Mouse (Mus musculus) forebrain, embryonic 10.5 days (tissue): ENCODE data around the gene Utp14b. TPM values are rescaled to one million over a fixed set of nuclear protein-coding genes. Genes with fewer than 3 reads are reported as not detected.

Experiments used
- DNase-seq: peaks from one replicate; pipeline ENCODE4 v3.0.0-alpha.2; 2017; ENCODE audit warnings: low spot score; ENCODE audit errors: extremely low spot score
- H3K27ac ChIP-seq: fragments of 300-500 bp; sonication (generic); 2 replicates; pipeline ENCODE4 v1.5.1; 2016; ENCODE audit warnings: mild to moderate bottlenecking
- H3K27me3 ChIP-seq: fragments of 300-500 bp; sonication (generic); 2 replicates; pipeline ENCODE4 v1.6.1; 2016; ENCODE audit warnings: mild to moderate bottlenecking; ENCODE audit not compliant: poor library complexity, severe bottlenecking
- H3K36me3 ChIP-seq: fragments of 300-500 bp; sonication (generic); replicated peaks from 2 replicates; pipeline ENCODE4 v1.6.1; 2016; ENCODE audit warnings: mild to moderate bottlenecking, moderate library complexity
- H3K4me1 ChIP-seq: fragments of 300-500 bp; sonication (generic); 2 replicates; pipeline ENCODE4 v1.6.1; 2016
- H3K4me3 ChIP-seq: fragments of 300-500 bp; sonication (generic); 2 replicates; pipeline ENCODE4 v1.5.1; 2016; ENCODE audit warnings: mild to moderate bottlenecking, moderate library complexity
- H3K9me3 ChIP-seq: fragments of 300-500 bp; sonication (generic); 2 replicates; pipeline ENCODE4 v1.6.1; 2016; ENCODE audit warnings: mild to moderate bottlenecking, moderate library complexity
- WGBS: fragments of 180-500 bp; shearing (Covaris S2); methylation state at CpG from one replicate; pipeline ENCODE4 v1.1.7; 2016; 5-methylcytosine and 5-hydroxymethylcytosine counted together
- polyA plus RNA-seq: library from polyadenylated mRNA; unstranded; fragments of >200 nt; fragmentation: Nextera tagmentation; extraction: Ambion mirVana; gene quantifications from 2 replicates; pipeline ENCODE4 v1.2.1, GENCODE M21; 2016

Gene Utp14b
- polyA plus RNA-seq, 1 experiment from 2014 or later: 4.0 TPM

GRCm38 (mm10) chr1:78657021-78657629, 713 bp upstream of the Utp14b start:
- peak overlapping the region; percentile 96 for H3K4me3 ChIP-seq
- H3K27me3 ChIP-seq: no peaks in the 10 kb centered on the region
- H3K4me1 ChIP-seq: peaks cover 53% of the 10 kb centered on the region
- 31% methylated on average over 22 of the region's 22 CpGs for WGBS
- H3K27ac ChIP-seq: peak overlapping the region; percentile 99
- H3K9me3 ChIP-seq: no peaks in the 10 kb centered on the region
- no peaks in the 10 kb centered on the region for H3K36me3 ChIP-seq
- DNase-seq: no peak

GRCm38 (mm10) chr1:78658441-78659269, 817 bp downstream of the Utp14b start:
- H3K27me3 ChIP-seq: no peaks in the 10 kb centered on the region
- DNase-seq: peak; percentile 25
- 2% methylated on average over 20 of the region's 20 CpGs for WGBS

DNA sequence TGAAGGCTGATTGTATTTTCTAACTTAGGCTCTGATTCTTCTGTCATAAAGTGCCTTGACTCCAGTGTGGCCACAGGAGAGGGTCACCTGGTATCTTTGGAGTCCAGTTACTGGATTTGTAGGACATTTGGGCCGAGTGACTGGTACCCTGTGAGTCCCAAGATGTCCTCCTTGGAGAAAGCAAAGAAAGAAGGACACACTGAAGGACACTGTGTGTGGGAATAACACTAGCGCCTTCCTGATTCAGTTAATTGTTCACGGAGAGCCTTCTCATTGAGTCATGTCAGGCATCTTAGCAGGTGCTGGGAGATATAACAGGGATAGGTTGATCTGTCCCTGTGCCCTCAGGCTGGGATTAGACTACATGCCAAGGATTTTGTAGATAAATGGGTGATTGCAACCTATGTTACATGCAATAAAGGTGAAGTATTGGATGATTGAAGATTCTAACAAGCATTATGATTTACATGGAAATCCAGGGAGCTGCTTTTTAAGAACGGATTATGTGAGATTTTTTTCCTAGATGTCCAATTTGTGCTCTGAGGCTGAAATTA, 1.5 kb downstream of the Utp14b start:
- DNase-seq: no peak
- 40% methylated on average over 4 of the region's 4 CpGs for WGBS
- Histone ChIP-seq H3K27ac (peak overlapping the region; percentile 99), H3K4me1 (peaks cover 53% of the 10 kb centered on the region), H3K36me3 (peaks cover 11% of the 10 kb centered on the region), H3K4me3 (peak overlapping the region; percentile 96), H3K9me3 (no peaks in the 10 kb centered on the region), H3K27me3 (no peaks in the 10 kb centered on the region)

More at GRCm38 (mm10) chr1:78658441-78659269, 817 bp downstream of the Utp14b start:
- Histone ChIP-seq H3K27ac (peak overlapping the region; percentile 99), H3K4me3 (peak overlapping the region; percentile 96), H3K9me3 (no peaks in the 10 kb centered on the region), H3K36me3 (peaks cover 4% of the 10 kb centered on the region), H3K4me1 (peaks cover 53% of the 10 kb centered on the region)

GRCm38 (mm10) chr1:78664326-78664725, 6.5 kb downstream of the Utp14b start:
- Histone ChIP-seq H3K4me3 (no peak overlapping the region), H3K9me3 (no peaks in the 10 kb centered on the region), H3K36me3 (peaks cover 61% of the 10 kb centered on the region), H3K4me1 (peaks cover 24% of the 10 kb centered on the region), H3K27me3 (no peaks in the 10 kb centered on the region), H3K27ac (no peak overlapping the region)
- WGBS: 92% methylated on average over 4 of the region's 4 CpGs
- no peak for DNase-seq

DNA sequence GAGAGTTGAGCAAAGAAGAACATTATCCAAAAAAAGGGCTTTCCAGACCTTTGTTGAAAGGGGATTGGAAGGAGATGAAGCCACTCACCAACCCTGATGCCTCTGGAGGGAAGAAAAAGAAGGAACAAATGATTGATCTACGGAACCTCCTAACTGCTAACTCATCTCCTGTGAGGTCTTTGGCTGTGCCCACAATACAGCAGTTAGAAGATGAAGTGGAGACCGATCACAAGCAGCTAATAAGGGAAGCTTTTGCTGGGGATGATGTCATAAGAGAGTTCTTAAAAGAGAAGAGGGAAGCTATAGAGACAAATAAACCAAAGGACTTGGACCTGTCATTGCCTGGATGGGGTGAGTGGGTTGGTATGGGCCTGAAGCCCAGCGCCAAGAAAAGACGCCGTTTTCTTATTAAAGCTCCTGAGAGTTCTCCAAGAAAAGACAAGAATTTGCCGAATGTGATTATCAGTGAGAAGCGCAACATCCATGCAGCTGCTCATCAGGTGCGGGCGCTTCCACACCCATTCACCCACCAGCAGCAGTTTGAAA, 8.2 kb downstream of the Utp14b start:
- no peak overlapping the region for H3K4me3 ChIP-seq
- no peaks in the 10 kb centered on the region for H3K27me3 ChIP-seq
- H3K9me3 ChIP-seq: no peaks in the 10 kb centered on the region
- peaks cover 7% of the 10 kb centered on the region for H3K4me1 ChIP-seq
- WGBS: 96% methylated on average over 9 of the region's 9 CpGs
- no peak overlapping the region for H3K27ac ChIP-seq
- H3K36me3 ChIP-seq: peaks cover 72% of the 10 kb centered on the region
- no peak for DNase-seq

DNA sequence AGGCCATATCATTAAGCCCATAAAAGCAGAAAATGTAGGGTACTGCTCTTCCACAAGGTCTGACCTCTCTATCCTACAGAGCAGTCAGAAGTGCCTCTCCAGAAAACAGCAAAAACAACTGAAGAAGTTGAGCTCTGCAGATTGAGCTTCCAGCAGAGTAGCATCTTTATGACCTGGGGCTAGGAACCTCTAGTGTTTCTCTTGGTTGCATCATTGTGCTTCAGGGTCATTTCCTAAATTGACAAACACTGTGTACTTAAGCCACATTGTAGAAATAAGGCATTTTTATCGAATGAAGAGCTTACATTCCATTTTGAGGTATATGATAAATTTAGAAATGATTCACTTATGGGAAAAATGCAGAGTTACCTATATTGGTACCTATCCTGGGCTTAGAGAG, 8.7 kb downstream of the Utp14b start:
- H3K27me3 ChIP-seq: no peaks in the 10 kb centered on the region
- no peak overlapping the region for H3K27ac ChIP-seq
- H3K4me3 ChIP-seq: no peak overlapping the region
- no peaks in the 10 kb centered on the region for H3K9me3 ChIP-seq
- peaks cover 1% of the 10 kb centered on the region for H3K4me1 ChIP-seq
- no peak for DNase-seq
- H3K36me3 ChIP-seq: peaks cover 72% of the 10 kb centered on the region
- 92% methylated on average over 1 of the region's 1 CpGs for WGBS

GRCm38 (mm10) chr1:78682291-78682690, 24.5 kb downstream of the Utp14b start:
- Histone ChIP-seq H3K27ac (no peak overlapping the region), H3K36me3 (peaks cover 39% of the 10 kb centered on the region), H3K4me1 (no peaks in the 10 kb centered on the region), H3K9me3 (no peaks in the 10 kb centered on the region), H3K4me3 (no peak overlapping the region), H3K27me3 (no peaks in the 10 kb centered on the region)
- DNase-seq: no peak
- WGBS: 97% methylated on average over 3 of the region's 3 CpGs

GRCm38 (mm10) chr1:78684128-78684527, 26.3 kb downstream of the Utp14b start:
- Histone ChIP-seq H3K36me3 (peaks cover 49% of the 10 kb centered on the region), H3K4me3 (no peak overlapping the region), H3K27ac (no peak overlapping the region), H3K27me3 (no peaks in the 10 kb centered on the region), H3K9me3 (no peaks in the 10 kb centered on the region), H3K4me1 (no peaks in the 10 kb centered on the region)
- 89% methylated on average over 8 of the region's 8 CpGs for WGBS
- DNase-seq: no peak

DNA sequence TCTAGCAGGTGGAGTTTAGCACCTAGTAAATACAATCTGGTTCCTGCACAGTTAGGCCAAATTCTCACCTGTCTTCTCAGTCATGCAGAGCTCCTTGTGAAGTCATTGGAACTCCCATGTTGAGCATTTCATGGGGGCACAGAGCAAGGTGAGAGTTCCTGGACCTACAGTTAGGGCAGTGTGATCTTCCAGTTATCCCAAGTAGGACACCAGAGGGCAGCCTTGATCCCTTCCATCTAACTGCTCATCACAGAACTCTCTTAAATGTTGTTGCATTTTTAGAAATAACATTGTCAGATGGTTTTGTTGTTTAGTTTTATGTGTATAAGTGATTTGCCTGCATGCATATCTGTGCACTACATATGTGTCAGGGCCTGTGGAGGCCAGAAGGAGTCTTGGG, 29.0 kb downstream of the Utp14b start:
- Histone ChIP-seq H3K27me3 (no peaks in the 10 kb centered on the region), H3K9me3 (no peaks in the 10 kb centered on the region), H3K36me3 (peaks cover 65% of the 10 kb centered on the region), H3K4me3 (no peak overlapping the region), H3K4me1 (no peaks in the 10 kb centered on the region), H3K27ac (no peak overlapping the region)
- DNase-seq: no peak

DNA sequence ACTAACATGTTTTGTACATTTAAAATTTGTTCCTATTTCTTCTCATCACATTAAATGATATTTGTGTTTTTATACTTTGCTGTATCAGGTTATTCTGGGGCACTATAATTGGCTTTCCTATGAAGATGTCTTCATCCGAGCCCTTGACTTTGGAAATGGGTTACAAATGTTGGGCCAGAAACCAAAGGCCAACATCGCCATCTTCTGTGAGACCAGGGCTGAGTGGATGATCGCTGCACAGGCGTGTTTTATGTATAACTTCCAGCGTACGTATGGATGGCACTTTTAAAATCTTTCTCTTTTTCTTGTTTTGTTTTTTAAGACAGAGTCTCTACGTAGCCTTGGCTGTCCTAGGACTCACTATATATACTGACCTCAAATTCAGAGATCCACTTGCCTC, 30.3 kb downstream of the Utp14b start:
- Histone ChIP-seq H3K4me1 (no peaks in the 10 kb centered on the region), H3K4me3 (no peak overlapping the region), H3K27ac (no peak overlapping the region), H3K36me3 (peaks cover 65% of the 10 kb centered on the region), H3K27me3 (no peaks in the 10 kb centered on the region), H3K9me3 (no peaks in the 10 kb centered on the region)
- DNase-seq: no peak
- 94% methylated on average over 7 of the region's 7 CpGs for WGBS

DNA sequence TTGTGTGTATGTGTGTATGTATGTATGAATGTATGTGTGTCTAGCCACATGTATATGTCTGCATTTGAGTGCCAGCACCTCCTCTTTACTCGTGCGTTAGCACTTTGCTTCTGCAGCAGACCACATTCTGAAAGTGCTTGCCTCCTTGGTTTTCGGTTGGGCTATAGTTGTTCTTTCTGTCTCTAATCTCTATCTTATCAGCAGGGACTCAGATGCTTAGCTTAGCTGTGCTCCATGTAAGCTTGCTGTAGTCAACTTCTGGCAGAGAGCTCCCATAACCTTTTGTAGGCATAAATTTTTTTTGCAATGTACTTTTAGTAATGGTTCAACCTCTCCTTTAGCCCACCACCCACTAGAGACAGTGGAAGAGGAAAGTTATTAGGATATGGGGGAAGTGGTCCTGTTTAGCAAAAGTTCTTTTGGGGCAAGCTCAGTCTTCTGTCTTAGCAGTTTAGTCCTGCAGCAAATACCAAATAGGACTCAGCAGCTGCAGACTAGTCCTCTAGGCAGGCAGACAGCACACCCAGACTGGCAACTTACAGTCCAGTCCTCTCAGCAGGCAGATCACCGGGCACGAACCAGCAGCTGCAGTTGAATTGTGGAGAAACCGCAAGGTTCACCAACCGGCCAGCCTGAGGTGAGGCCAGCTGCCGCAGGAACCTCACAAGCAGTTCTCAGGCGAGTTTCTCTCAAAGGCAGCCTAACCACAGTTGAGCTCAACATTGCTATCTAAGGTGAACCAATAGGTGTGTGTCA, 36.8 kb downstream of the Utp14b start:
- Histone ChIP-seq H3K36me3 (peaks cover 92% of the 10 kb centered on the region), H3K4me3 (no peak overlapping the region), H3K27ac (no peak overlapping the region), H3K9me3 (no peaks in the 10 kb centered on the region), H3K4me1 (no peaks in the 10 kb centered on the region), H3K27me3 (no peaks in the 10 kb centered on the region)
- no peak for DNase-seq
- 94% methylated on average over 9 of the region's 9 CpGs for WGBS

- H3K4me3 ChIP-seq: no peak overlapping the region
- no peaks in the 10 kb centered on the region for H3K9me3 ChIP-seq
- H3K27ac ChIP-seq: no peak overlapping the region
- H3K36me3 ChIP-seq: peaks cover 93% of the 10 kb centered on the region
- H3K27me3 ChIP-seq: no peaks in the 10 kb centered on the region
- no peak for DNase-seq
- 95% methylated on average over 2 of the region's 2 CpGs for WGBS
- H3K4me1 ChIP-seq: no peaks in the 10 kb centered on the region
Measured at GRCm38 (mm10) chr1:78696305-78696704, 38.5 kb downstream of the Utp14b start.
